In the genomic region with DNA sequence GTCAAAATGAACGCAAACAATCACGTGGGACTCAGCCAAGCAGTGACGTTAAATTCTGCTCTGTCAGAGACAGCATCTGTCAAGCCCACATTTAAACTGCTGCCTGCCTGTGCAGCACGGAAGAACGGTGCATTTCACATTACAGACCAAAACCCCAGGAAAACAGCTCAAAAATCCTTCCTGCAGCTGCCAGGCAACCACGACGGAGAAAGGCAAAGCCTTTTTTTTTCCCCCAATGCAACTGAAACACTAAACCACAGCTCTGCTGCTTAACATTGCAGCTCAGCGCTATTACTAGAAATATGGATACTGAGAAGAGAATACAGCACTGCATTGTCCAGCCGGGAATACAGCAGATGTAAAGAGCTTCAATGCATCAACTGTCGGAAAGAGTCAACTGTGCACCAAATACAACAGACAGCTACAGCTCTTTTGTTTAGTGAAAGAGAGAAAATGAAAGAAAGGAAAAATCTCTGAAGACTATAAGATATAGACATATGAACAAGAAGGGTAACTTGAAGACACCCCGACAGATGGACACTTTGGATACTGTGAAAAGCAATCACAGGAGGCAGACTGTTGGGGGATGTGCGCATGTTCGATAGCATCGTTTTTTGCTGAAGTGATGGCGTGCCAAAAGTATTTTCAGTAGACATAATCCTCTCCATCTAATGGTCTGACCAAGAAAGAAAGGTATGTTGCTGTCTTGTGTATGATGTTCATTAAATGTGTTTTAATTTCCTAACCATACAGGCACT, we compare ENCODE assay signal across 8 mouse cellular contexts. TPM values are rescaled to one million over a fixed set of nuclear protein-coding genes. Genes with fewer than 3 reads are reported as not detected.
DNase-seq lines count a peak whose midpoint lies in the region; ATAC-seq and TF ChIP-seq lines count a peak whose summit lies in the region.

B3galt2 (plus strand) TSS at position 15 of the 758 bp plus-strand sequence.

- no peak within 1 kb of the TSS for H3K4me3 ChIP-seq in kidney, postnatal 0 days (replicated peaks; ENCODE audit: low read depth, low read length)
- H3K4me3 ChIP-seq in heart, embryonic 14.5 days (ENCODE audit: control insufficient read depth in 1 of 2, insufficient read depth in 1 of 2, low read depth in 1 of 2, low read length in 2 of 2) = no peak within 1 kb of the TSS
- peak within 1 kb of the TSS; percentile 56 for H3K4me3 ChIP-seq in midbrain, postnatal 0 days (ENCODE audit: low read depth, low read length)
- H3K4me3 ChIP-seq in liver, embryonic 12.5 days = no peak within 1 kb of the TSS

- no peaks in the 10 kb centered on the region for H3K9me3 ChIP-seq in kidney, postnatal 0 days (replicated peaks; ENCODE audit: low read length)
- H3K9me3 ChIP-seq in heart, embryonic 14.5 days (ENCODE audit: control insufficient read depth, low read length) = no peaks in the 10 kb centered on the region
- no peaks in the 10 kb centered on the region for H3K9me3 ChIP-seq in midbrain, postnatal 0 days (ENCODE audit: low read length)
- H3K9me3 ChIP-seq in liver, embryonic 12.5 days (replicated peaks) = no peaks in the 10 kb centered on the region

- H3K36me3 ChIP-seq in kidney, postnatal 0 days (ENCODE audit: insufficient read depth, low read length) = no peaks in the 10 kb centered on the region
- H3K36me3 ChIP-seq in heart, embryonic 14.5 days (ENCODE audit: control insufficient read depth, insufficient read depth, low read length) = peaks cover 1% of the 10 kb centered on the region; the same call in 1 of the 2 replicates
- H3K36me3 ChIP-seq in midbrain, postnatal 0 days (ENCODE audit: insufficient read depth, low read length) = no peaks in the 10 kb centered on the region
- 0 out of 2 replicates have a peak, but pooled peaks cover under 1% of the 10 kb centered on the region for H3K36me3 ChIP-seq in liver, embryonic 12.5 days

- no peak for TF ChIP-seq CTCF in kidney, postnatal 0 days (IDR thresholded peaks at IDR 0.05; ENCODE audit: low read depth)
- TF ChIP-seq CTCF in midbrain, postnatal 0 days (IDR thresholded peaks at IDR 0.05) = no peak

- no peak within 1 kb of the TSS for H3K27ac ChIP-seq in kidney, postnatal 0 days
- H3K27ac ChIP-seq in heart, embryonic 14.5 days (replicated peaks in 1 of 2; ENCODE audit: control insufficient read depth in 1 of 2, insufficient read depth in 1 of 2, low read depth in 2 of 2, low read length in 2 of 2) = no peak within 1 kb of the TSS
- peak within 1 kb of the TSS; percentile 94 for H3K27ac ChIP-seq in midbrain, postnatal 0 days (ENCODE audit: low read depth, low read length)
- H3K27ac ChIP-seq in liver, embryonic 12.5 days = no peak within 1 kb of the TSS; the same call in 1 of the 2 replicates

- no peaks in the 10 kb centered on the region for H3K27me3 ChIP-seq in kidney, postnatal 0 days (ENCODE audit: insufficient read depth, low read length)
- H3K27me3 ChIP-seq in heart, embryonic 14.5 days (ENCODE audit: control insufficient read depth, insufficient read depth, low read length) = no peaks in the 10 kb centered on the region
- no peaks in the 10 kb centered on the region for H3K27me3 ChIP-seq in midbrain, postnatal 0 days (ENCODE audit: insufficient read depth, low read length)
- no peaks in the 10 kb centered on the region for H3K27me3 ChIP-seq in liver, embryonic 12.5 days (replicated peaks)

- ATAC-seq in kidney, postnatal 0 days (replicated peaks; ENCODE audit: low FRiP score, low read depth) = no peak
- no peak for ATAC-seq in heart, embryonic 14.5 days (ENCODE audit: insufficient number of reproducible peaks, insufficient read depth, low FRiP score, low read depth)
- peak; percentile 90 for ATAC-seq in midbrain, postnatal 0 days (ENCODE audit: low FRiP score)
- ATAC-seq in liver, embryonic 12.5 days = no peak

- no peak for DNase-seq in kidney, postnatal 0 days (ENCODE audit: low spot score)
- DNase-seq in kidney, adult 11 months = no peak
- peak; percentile 87 to 89 for DNase-seq in cerebellum, postnatal 10 days
- DNase-seq in layer of hippocampus, postnatal 14 days (ENCODE audit: low spot score in 2 of 2) = peak; percentile 71 to 85
- peak; percentile 92 for DNase-seq in midbrain, postnatal 0 days (ENCODE audit: low spot score)
- DNase-seq in thymus, postnatal 0 days (ENCODE audit: low spot score) = peak; percentile 48

- H3K4me2 ChIP-seq in kidney, postnatal 0 days (ENCODE audit: low read length) = peak within 1 kb of the TSS; percentile 33
- H3K4me2 ChIP-seq in heart, embryonic 14.5 days (ENCODE audit: low read length) = peak within 1 kb of the TSS; percentile 18; the same call in 1 of the 2 replicates
- peak within 1 kb of the TSS; percentile 55 for H3K4me2 ChIP-seq in midbrain, postnatal 0 days (ENCODE audit: low read depth, low read length, poor library complexity, severe bottlenecking)
- H3K4me2 ChIP-seq in liver, embryonic 12.5 days = no peak within 1 kb of the TSS

- WGBS in kidney, postnatal 0 days = 53% methylated on average over 15 of the region's 15 CpGs
- WGBS in heart, embryonic 14.5 days = 71% methylated on average over 15 of the region's 15 CpGs
- WGBS in midbrain, postnatal 0 days = 10% methylated on average over 15 of the region's 15 CpGs
- WGBS in liver, embryonic 12.5 days (ENCODE audit: insufficient replicate concordance) = 76% methylated on average over 15 of the region's 15 CpGs

- H3K9ac ChIP-seq in kidney, postnatal 0 days (ENCODE audit: low read depth, low read length) = no peak within 1 kb of the TSS
- H3K9ac ChIP-seq in heart, embryonic 14.5 days (ENCODE audit: low read length) = no peak within 1 kb of the TSS
- H3K9ac ChIP-seq in midbrain, postnatal 0 days (replicated peaks; ENCODE audit: low read length, poor library complexity, severe bottlenecking) = peak within 1 kb of the TSS; percentile 74
- H3K9ac ChIP-seq in liver, embryonic 12.5 days = no peak within 1 kb of the TSS

- H3K4me1 ChIP-seq in kidney, postnatal 0 days (replicated peaks; ENCODE audit: insufficient read depth, low read length) = no peaks in the 10 kb centered on the region
- no peaks in the 10 kb centered on the region for H3K4me1 ChIP-seq in heart, embryonic 14.5 days (ENCODE audit: control insufficient read depth in 2 of 2, insufficient read depth in 2 of 2, low read length in 2 of 2)
- no peaks in the 10 kb centered on the region for H3K4me1 ChIP-seq in midbrain, postnatal 0 days (ENCODE audit: insufficient read depth, low read length)
- H3K4me1 ChIP-seq in liver, embryonic 12.5 days = peaks cover 7% of the 10 kb centered on the region

RNA-seq across cellular contexts. Expression of gene B3galt2, which starts in this region (rescaled TPM):
- 0.22 and 0.28 TPM in 2 replicates for polyA plus RNA-seq in kidney, postnatal 0 days (2015; fragmentation: Nextera tagmentation; extraction: Ambion mirVana)
- polyA plus RNA-seq in heart, embryonic 14.5 days (2014; fragmentation: Nextera tagmentation; extraction: Ambion mirVana) = 0.47 and 0.50 TPM in 2 replicates
- 10 to 100 TPM; 17.2 to 18.6 TPM for total RNA-seq in layer of hippocampus, postnatal 14 days (2021)
- total RNA-seq in midbrain, postnatal 0 days (2014; rRNA removed) = 15.0 and 20.4 TPM in 2 replicates
- 7.2 and 8.5 TPM in 2 replicates for polyA plus RNA-seq in midbrain, postnatal 0 days (2015; fragmentation: Nextera tagmentation; extraction: Ambion mirVana)
- polyA plus RNA-seq in thymus, postnatal 0 days (2015; fragmentation: Nextera tagmentation; extraction: Ambion mirVana) = 0.15 and 0.31 TPM in 2 replicates
- polyA plus RNA-seq in liver, embryonic 12.5 days (2016; fragmentation: Nextera tagmentation; extraction: Ambion mirVana) = 0.12 and 0.18 TPM in 2 replicates

Comparison
In these comparisons a context has a peak if more than half of its experiments do, and no peak if none do; other contexts are left out.
1. Peak in DNase-seq in thymus, postnatal 0 days; RNA of the gene not detected or under 1 TPM.
2. DNase-seq: peak in cerebellum, postnatal 10 days (2 of 2), layer of hippocampus, postnatal 14 days (2 of 2) and midbrain, postnatal 0 days (single experiment); none in kidney, postnatal 0 days (single experiment) and kidney, adult 11 months (single experiment).